8 mouse cellular contexts compared by ENCODE assay signal in the genomic region with DNA sequence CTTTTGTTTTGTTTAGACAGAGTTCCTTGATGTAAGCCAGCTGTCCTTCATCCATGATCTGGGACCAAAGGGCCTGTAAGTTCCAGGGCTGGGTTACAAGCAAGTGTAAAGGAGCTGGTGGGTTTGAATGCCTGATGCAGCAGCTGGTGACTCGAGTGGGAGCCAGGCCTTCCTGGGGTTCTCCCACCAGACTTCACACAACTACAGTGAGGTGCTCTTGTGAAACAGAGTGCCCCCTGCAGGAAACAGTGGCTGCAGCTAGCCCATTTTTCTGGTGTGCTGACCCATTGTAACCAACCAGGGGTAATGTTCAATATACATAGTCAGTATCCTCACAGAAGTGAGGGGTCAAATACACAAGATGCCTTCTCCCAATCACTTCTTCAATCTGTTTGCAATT.
DNase-seq lines count a peak whose midpoint lies in the region; ATAC-seq lines count a peak whose summit lies in the region.

No protein-coding gene starts in this region.

- no peak for ATAC-seq in intestine, embryonic 16.5 days

- H3K27me3 ChIP-seq in heart, embryonic 10.5 days (ENCODE audit: insufficient read depth, poor library complexity, severe bottlenecking): no peaks in the 10 kb centered on the region
- no peaks in the 10 kb centered on the region for H3K27me3 ChIP-seq in intestine, embryonic 16.5 days (replicated peaks; ENCODE audit: control insufficient read depth, insufficient read depth, low read length)

- DNase-seq in heart, adult 18-20 months: peak; percentile 45 to 69
- DNase-seq in heart, embryonic 10.5 days (ENCODE audit: low spot score): no peak
- DNase-seq in right cerebral cortex, postnatal 14 days: peak; percentile 13
- no peak for DNase-seq in right cerebral cortex, postnatal 25 days
- peak; percentile 39 for DNase-seq in heart, postnatal 4 days
- DNase-seq in thymus, postnatal 4 days: peak; percentile 59
- no peak for DNase-seq in cerebellum, adult 8-10 months

- no peak overlapping the region for H3K4me2 ChIP-seq in intestine, embryonic 16.5 days (ENCODE audit: low read depth, low read length)

- 17% methylated on average over 1 of the region's 1 CpGs for WGBS in heart, embryonic 10.5 days
- WGBS in intestine, embryonic 16.5 days: 41% methylated on average over 1 of the region's 1 CpGs

- peaks cover 9% of the 10 kb centered on the region; the same call in 1 of the 2 replicates for H3K36me3 ChIP-seq in heart, embryonic 10.5 days
- peaks cover 14% of the 10 kb centered on the region for H3K36me3 ChIP-seq in intestine, embryonic 16.5 days (ENCODE audit: control insufficient read depth, insufficient read depth, low read length)

- no peak overlapping the region for H3K27ac ChIP-seq in heart, embryonic 10.5 days
- H3K27ac ChIP-seq in intestine, embryonic 16.5 days (ENCODE audit: low read length): no peak overlapping the region

- no peaks in the 10 kb centered on the region for H3K4me1 ChIP-seq in heart, embryonic 10.5 days
- H3K4me1 ChIP-seq in intestine, embryonic 16.5 days (ENCODE audit: control insufficient read depth, insufficient read depth, low read length): peaks cover 6% of the 10 kb centered on the region; the same call in 1 of the 2 replicates

- H3K9ac ChIP-seq in intestine, embryonic 16.5 days (ENCODE audit: low read depth, low read length): no peak overlapping the region

- H3K9me3 ChIP-seq in heart, embryonic 10.5 days: no peaks in the 10 kb centered on the region
- no peaks in the 10 kb centered on the region for H3K9me3 ChIP-seq in intestine, embryonic 16.5 days (ENCODE audit: control insufficient read depth, low read length)

- no peak overlapping the region for H3K4me3 ChIP-seq in heart, embryonic 10.5 days
- H3K4me3 ChIP-seq in intestine, embryonic 16.5 days (ENCODE audit: low read length): no peak overlapping the region

Comparison
In these comparisons a context has a peak if more than half of its experiments do, and no peak if none do; other contexts are left out.
1. DNase-seq: peak in heart, adult 18-20 months (2 of 2), right cerebral cortex, postnatal 14 days (single experiment), heart, postnatal 4 days (single experiment) and thymus, postnatal 4 days (single experiment); none in heart, embryonic 10.5 days (single experiment), right cerebral cortex, postnatal 25 days (single experiment) and cerebellum, adult 8-10 months (single experiment).